Mouse (Mus musculus) ES-Bruce4 (cell line): ENCODE data around the gene Ice1.

Source experiments
- CTCF ChIP-seq: IDR thresholded peaks from one replicate; pipeline ENCODE4 v1.8.1; 2011; ENCODE audit warnings: low read depth, low read length
- EP300 ChIP-seq: IDR thresholded peaks from 2 replicates; pipeline ENCODE4 v1.6.1; 2011; ENCODE audit warnings: low read depth, low read length; ENCODE audit not compliant: insufficient read depth
- POLR2A ChIP-seq: IDR thresholded peaks from one replicate; pipeline ENCODE4 v1.8.1; 2011; ENCODE audit warnings: low read length; ENCODE audit not compliant: insufficient read depth

DNA sequence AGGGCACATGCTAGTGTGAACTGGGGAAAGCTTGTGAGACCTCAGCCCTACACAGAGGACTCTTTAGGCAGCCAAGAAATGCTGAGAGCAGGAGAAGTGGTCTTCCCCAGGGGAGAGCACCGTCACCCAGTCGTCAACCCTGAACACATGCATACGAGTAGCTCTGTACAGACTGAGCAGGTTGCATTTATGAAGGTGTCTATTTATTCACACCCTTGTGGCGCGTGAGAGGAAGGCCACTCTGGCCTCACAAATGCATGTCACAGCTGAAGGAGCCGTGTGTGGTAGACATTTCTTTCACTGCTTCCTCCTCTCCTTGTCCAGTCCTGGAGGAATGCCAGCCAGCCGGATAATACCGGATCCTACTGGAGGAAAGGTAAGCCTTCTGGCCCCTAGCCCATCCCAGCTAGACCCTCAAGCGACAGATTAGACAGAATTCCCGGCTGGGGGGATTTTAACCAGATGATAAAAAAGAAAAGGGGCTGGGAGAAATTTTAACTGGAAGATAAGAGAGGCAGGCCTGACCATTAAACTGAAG, 8.6 kb upstream of the Ice1 start:
- TF ChIP-seq CTCF (no peak), POLR2A (no peak), EP300 (no peak)
